Mouse (Mus musculus) heart, postnatal 0 days (tissue): ENCODE data around the gene Arid3b. TPM values are rescaled to one million over a fixed set of nuclear protein-coding genes. Genes with fewer than 3 reads are reported as not detected.

ENCODE experiments used
- ATAC-seq: fragments of 200-750 bp; cut with Nextera tagmentation; 2 replicates; pipeline ENCODE4 v1.8.0; 2017; ENCODE audit warnings: low read depth, moderate number of reproducible peaks, moderate library complexity; ENCODE audit not compliant: insufficient read depth
- DNase-seq: peaks from one replicate; pipeline ENCODE4 v3.0.0-alpha.2; 2016; ENCODE audit warnings: low spot score
- H3K27ac ChIP-seq: fragments of 300-500 bp; sonication (generic); 2 replicates; pipeline ENCODE4 v1.5.1; 2014; ENCODE audit warnings: low read depth, mild to moderate bottlenecking
- H3K27me3 ChIP-seq: fragments of 300-500 bp; sonication (generic); 2 replicates; pipeline ENCODE4 v1.6.1; 2014; ENCODE audit warnings: low read length, mixed read lengths; ENCODE audit not compliant: control insufficient read depth, insufficient read depth
- H3K36me3 ChIP-seq: fragments of 300-500 bp; sonication (generic); replicated peaks from 2 replicates; pipeline ENCODE4 v1.6.1; 2014; ENCODE audit warnings: low read length, mixed read lengths; ENCODE audit not compliant: control insufficient read depth, insufficient read depth
- H3K4me1 ChIP-seq: fragments of 300-500 bp; sonication (generic); 2 replicates; pipeline ENCODE4 v1.6.1; 2014; ENCODE audit warnings: antibody characterized with exemption; ENCODE audit not compliant: control insufficient read depth, insufficient read depth
- H3K4me2 ChIP-seq: fragments of 300-500 bp; sonication (generic); 2 replicates; pipeline ENCODE4 v1.6.1; 2014; ENCODE audit warnings: low read depth, mild to moderate bottlenecking, low read length, moderate library complexity
- H3K4me3 ChIP-seq: fragments of 300-500 bp; sonication (generic); 2 replicates; pipeline ENCODE4 v1.5.1; 2014; ENCODE audit warnings: low read depth, low read length
- H3K9ac ChIP-seq: fragments of 300-500 bp; sonication (generic); replicated peaks from 2 replicates; pipeline ENCODE4 v1.6.1; 2014; ENCODE audit warnings: low read depth, low read length, mixed read lengths
- H3K9me3 ChIP-seq: fragments of 300-500 bp; sonication (generic); replicated peaks from 2 replicates; pipeline ENCODE4 v1.6.1; 2016; ENCODE audit warnings: low read length; ENCODE audit not compliant: control insufficient read depth
- CTCF ChIP-seq: IDR thresholded peaks from 2 replicates; pipeline ENCODE4 v1.5.1; 2016; ENCODE audit warnings: antibody characterized with exemption, control low read depth, low read depth
- EP300 ChIP-seq: IDR thresholded peaks from 2 replicates; pipeline ENCODE4 v1.6.1; 2016; ENCODE audit warnings: antibody characterized with exemption, low read depth
- WGBS: fragments of 180-500 bp; shearing (Covaris S2); extraction: QIAGEN DNeasy Blood & Tissue Kit; methylation state at CpG from one replicate; pipeline ENCODE4 v1.1.7; 2014; 5-methylcytosine and 5-hydroxymethylcytosine counted together
- polyA plus RNA-seq: library from polyadenylated mRNA; unstranded; fragments of >200 nt; fragmentation: Nextera tagmentation; extraction: Ambion mirVana; gene quantifications from 2 replicates; pipeline ENCODE4 v1.2.1, GENCODE M21; 2015
- total RNA-seq: library from RNA; depleted of rRNA; stranded (reverse); fragments of >200 nt; gene quantifications from 2 replicates; pipeline ENCODE4 v1.2.3, GENCODE M21; 2014; ENCODE audit warnings: low replicate concordance

The Arid3b gene
- total and polyA plus RNA-seq, 2 experiments from 2014 or later = 5.2 to 7.3 TPM

DNA sequence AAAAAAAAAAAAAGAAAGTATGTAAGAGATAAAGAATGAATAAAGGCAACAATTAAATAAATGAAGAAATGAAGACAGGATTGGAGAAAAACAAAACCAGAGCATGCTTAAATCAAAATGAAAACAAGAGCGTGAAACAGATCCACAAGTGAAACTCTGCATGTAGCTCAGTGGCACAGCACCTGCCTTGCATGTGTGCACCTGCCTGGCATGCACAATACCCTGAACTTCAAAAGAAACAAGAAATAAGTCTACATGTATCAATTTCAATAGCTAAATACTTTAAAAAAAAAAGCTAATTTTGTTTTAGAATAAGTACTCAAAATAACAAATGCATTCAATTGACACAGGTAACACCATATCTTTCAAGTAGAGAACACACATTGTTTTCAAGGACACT is 13.2 kb downstream of the Arid3b start:
- 95% methylated on average over 1 of the region's 1 CpGs for WGBS
- DNase-seq (no peak), ATAC-seq (no peak)
- Histone ChIP-seq H3K4me1 (peaks cover 14% of the 10 kb centered on the region; the same call in 1 of the 2 replicates), H3K27me3 (no peaks in the 10 kb centered on the region), H3K9me3 (no peaks in the 10 kb centered on the region), H3K4me3 (no peak overlapping the region), H3K36me3 (no peaks in the 10 kb centered on the region; the same call in 1 of the 2 replicates), H3K4me2 (no peak overlapping the region), H3K9ac (no peak overlapping the region), H3K27ac (no peak overlapping the region)
- TF ChIP-seq CTCF = no peak
- no peak for TF ChIP-seq EP300

GRCm38 (mm10) chr9:57822812-57823211 is 13.8 kb downstream of the Arid3b start:
- Histone ChIP-seq H3K36me3 (no peaks in the 10 kb centered on the region; the same call in 1 of the 2 replicates), H3K4me3 (no peak overlapping the region), H3K4me1 (peaks cover 19% of the 10 kb centered on the region), H3K9ac (no peak overlapping the region), H3K4me2 (0 out of 2 replicates have a peak overlapping the region, but pooled peaks have one; percentile 4), H3K27me3 (no peaks in the 10 kb centered on the region), H3K27ac (no peak overlapping the region), H3K9me3 (no peaks in the 10 kb centered on the region)
- no peak for TF ChIP-seq CTCF
- TF ChIP-seq EP300 = no peak
- WGBS = 61% methylated on average over 13 of the region's 13 CpGs
- ATAC-seq = no peak
- DNase-seq = no peak

DNA sequence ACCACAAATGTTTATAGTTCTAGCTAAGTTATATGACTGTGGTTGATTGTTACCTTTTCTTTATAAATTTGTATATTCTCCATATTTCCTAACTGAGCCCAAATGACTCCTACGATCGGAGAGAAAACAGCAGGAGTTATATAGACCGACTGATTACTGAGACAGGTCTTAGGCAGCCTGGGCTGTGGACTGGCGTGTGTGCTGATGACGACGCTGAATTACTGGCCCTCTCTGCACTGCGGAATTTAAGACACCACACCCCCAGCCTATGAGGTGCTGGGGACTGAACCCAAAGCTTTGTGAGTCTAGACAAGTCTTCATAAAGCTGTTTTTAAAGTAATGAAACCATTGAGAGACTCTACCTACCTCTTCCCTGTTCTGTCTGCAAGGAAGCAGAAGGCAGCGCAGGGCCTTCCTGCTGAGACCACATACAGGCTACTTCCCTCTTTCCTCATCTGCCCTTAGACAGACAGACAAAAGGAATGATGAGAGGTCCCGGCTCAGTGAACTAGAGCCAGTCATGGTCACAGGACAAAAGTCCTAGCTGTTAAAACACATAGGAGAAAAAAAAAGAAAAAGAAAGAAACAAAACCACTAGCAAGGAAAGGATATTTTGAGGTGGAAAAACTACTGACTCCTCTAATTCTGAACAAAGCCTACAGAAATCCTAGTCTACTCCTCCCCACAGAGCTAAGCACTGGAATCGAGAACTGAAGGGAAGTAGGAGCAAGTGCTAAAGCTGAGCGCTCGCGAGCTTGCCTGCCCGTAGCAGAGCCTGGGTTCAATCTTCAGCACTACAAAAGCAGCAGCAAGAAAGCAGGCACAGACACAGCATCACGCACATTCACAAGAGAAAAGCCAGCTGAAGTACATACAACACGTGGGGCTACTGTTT is 16.2 kb downstream of the Arid3b start:
- DNase-seq (no peak), ATAC-seq (no peak)
- Histone ChIP-seq H3K27me3 (no peaks in the 10 kb centered on the region), H3K4me2 (0 out of 2 replicates have a peak overlapping the region, but pooled peaks have one; percentile 6), H3K36me3 (no peaks in the 10 kb centered on the region; the same call in 1 of the 2 replicates), H3K27ac (peak overlapping the region; percentile 26; the same call in 1 of the 2 replicates), H3K4me1 (peaks cover 35% of the 10 kb centered on the region), H3K9ac (no peak overlapping the region), H3K4me3 (no peak overlapping the region), H3K9me3 (no peaks in the 10 kb centered on the region)
- no peak for TF ChIP-seq CTCF
- no peak for TF ChIP-seq EP300
- 44% methylated on average over 16 of the region's 16 CpGs for WGBS

GRCm38 (mm10) chr9:57817220-57817667 is 19.3 kb downstream of the Arid3b start:
- peak overlapping the region; percentile 21; the same call in 1 of the 2 replicates for H3K4me3 ChIP-seq
- ATAC-seq = peak; percentile 92
- peaks cover 56% of the 10 kb centered on the region for H3K4me1 ChIP-seq

GRCm38 (mm10) chr9:57814866-57815265 is 21.7 kb downstream of the Arid3b start:
- H3K4me1 ChIP-seq = peaks cover 55% of the 10 kb centered on the region
- no peak overlapping the region for H3K27ac ChIP-seq
- DNase-seq = no peak
- 15% methylated on average over 3 of the region's 3 CpGs for WGBS
- H3K4me3 ChIP-seq = no peak overlapping the region
- ATAC-seq = no peak
- H3K27me3 ChIP-seq = no peaks in the 10 kb centered on the region
- no peaks in the 10 kb centered on the region for H3K9me3 ChIP-seq
- H3K36me3 ChIP-seq = no peaks in the 10 kb centered on the region; the same call in 1 of the 2 replicates
- no peak overlapping the region for H3K4me2 ChIP-seq
- no peak for TF ChIP-seq CTCF
- TF ChIP-seq EP300 = no peak
- no peak overlapping the region for H3K9ac ChIP-seq

More at GRCm38 (mm10) chr9:57817220-57817667, 19.3 kb downstream of the Arid3b start:
- H3K27ac ChIP-seq = peak overlapping the region; percentile 89
- peak overlapping the region; percentile 59 for H3K4me2 ChIP-seq
- no peak overlapping the region; the same call in 1 of the 2 replicates for H3K9ac ChIP-seq
- no peak for TF ChIP-seq CTCF
- TF ChIP-seq EP300 = no peak
- no peaks in the 10 kb centered on the region for H3K9me3 ChIP-seq
- no peaks in the 10 kb centered on the region for H3K27me3 ChIP-seq
- no peaks in the 10 kb centered on the region for H3K36me3 ChIP-seq
- peak; percentile 89 for DNase-seq
- WGBS = 4% methylated on average over 6 of the region's 6 CpGs
